Mouse (Mus musculus): ENCODE measurements at regions not wholly inside any gene's neighbourhood (a gene's known extent, or its start where the extent isn't known, plus 50 kb on each side); places are given as distances from the start of the nearest gene placed in this dataset.

GRCm38 (mm10) chr15:30029257-30029899, 143.0 kb upstream of the Ctnnd2 start:
- DNase-seq (ENCODE audit: low spot score in 2 of 2), result peak; percentile 42 to 79

- DNase-seq (ENCODE audit: low spot score in 2 of 2), result no peak
Observed at GRCm38 (mm10) chr15:30035367-30035766, 137.0 kb upstream of the Ctnnd2 start.

DNA sequence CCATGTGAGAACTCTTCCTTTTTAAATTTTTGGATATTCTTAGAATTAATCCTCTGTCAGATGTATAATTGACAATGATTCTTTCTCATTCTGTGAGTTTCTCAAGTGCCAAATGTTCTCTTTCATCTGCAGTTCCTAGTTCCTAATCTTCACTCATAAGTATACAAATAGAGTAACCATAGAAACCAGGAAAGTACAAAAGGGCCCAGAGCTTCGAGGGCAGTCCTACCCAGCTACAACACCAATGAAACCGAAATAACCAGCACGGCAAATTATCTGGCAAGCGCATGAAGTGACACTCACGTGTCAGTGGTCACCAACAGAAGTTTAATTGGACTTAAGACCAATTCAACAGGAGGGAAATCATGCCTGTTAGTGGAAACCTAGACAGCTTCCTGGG, 121.5 kb upstream of the Ctnnd2 start:
- no peak for DNase-seq (ENCODE audit: low spot score in 2 of 2)

DNA sequence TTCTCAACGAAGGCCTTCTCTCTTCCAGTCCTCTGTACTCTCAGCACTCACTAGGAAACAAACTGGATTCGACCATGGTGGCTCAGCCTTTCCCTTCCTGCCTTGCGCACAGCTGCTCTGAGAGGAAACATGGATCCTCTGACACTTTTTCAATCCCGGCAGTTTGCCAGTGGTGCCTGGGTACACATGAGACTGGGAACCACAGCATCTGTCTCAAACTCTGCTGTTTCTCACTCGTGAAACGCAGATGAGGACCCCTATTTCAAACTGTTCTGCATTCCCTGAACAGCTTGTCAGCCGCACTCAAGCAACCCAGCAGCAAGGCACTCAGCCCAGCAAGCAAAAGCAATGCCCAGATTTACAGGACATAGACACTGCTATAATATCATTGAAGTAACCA, 112.6 kb upstream of the Ctnnd2 start:
- DNase-seq (ENCODE audit: low spot score in 2 of 2), result peak in 1 of 2 experiments; percentile 13

- no peak for DNase-seq (ENCODE audit: low spot score in 2 of 2)
Observed at GRCm38 (mm10) chr15:30060505-30061342, 111.7 kb upstream of the Ctnnd2 start.

- DNase-seq (ENCODE audit: low spot score in 2 of 2), result no peak
Observed at GRCm38 (mm10) chr15:30071668-30072067, 100.7 kb upstream of the Ctnnd2 start.

GRCm38 (mm10) chr15:30072301-30072700, 100.1 kb upstream of the Ctnnd2 start:
- no peak for DNase-seq (ENCODE audit: low spot score in 2 of 2)

DNA sequence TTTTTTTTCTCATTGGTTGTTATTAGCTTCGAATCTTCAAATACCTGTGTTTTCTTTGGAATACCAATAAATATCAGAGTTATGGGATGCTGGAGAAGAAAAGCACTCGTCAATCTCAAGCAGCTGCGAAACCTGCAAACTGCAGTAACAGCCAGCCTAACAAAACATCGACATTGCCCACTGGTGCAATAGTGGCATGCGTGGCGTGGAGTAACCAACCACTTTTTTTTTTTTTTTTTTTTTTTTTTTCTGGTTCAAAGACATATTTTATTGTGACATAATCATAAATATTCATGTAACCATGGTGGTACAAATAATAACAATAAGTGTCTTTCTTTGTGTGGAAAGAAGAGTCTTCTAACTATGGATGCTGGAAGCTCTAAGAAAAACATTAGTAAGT, 85.3 kb upstream of the Ctnnd2 start:
- DNase-seq (ENCODE audit: low spot score in 2 of 2), result no peak

- no peak for DNase-seq (ENCODE audit: low spot score in 2 of 2)
Observed at GRCm38 (mm10) chr15:30122061-30122460, 50.3 kb upstream of the Ctnnd2 start.
